Mouse (Mus musculus) gonadal fat pad, adult 2 months (tissue): ENCODE results near the gene Plch1. TPM values are rescaled to one million over a fixed set of nuclear protein-coding genes. Genes with fewer than 3 reads are reported as not detected.

Experiments used
- DNase-seq: peaks from one replicate; pipeline ENCODE4 v3.0.0-alpha.2; 2012; ENCODE audit warnings: low read depth
- polyA plus RNA-seq: library from polyadenylated mRNA; depleted of rRNA; stranded (reverse); fragments of >200 nt; gene quantifications from 2 replicates; pipeline ENCODE4 v1.2.3, GENCODE M21; 2012

The Plch1 gene
- polyA plus RNA-seq, 1 experiment = 4.4 TPM

GRCm38 (mm10) chr3:63862716-63863115, 36.6 kb downstream of the Plch1 start:
- no peak for DNase-seq

GRCm38 (mm10) chr3:63852828-63853227, 46.4 kb downstream of the Plch1 start:
- no peak for DNase-seq

GRCm38 (mm10) chr3:63851125-63851698, 48.1 kb downstream of the Plch1 start:
- no peak for DNase-seq

GRCm38 (mm10) chr3:63849765-63850346, 49.4 kb downstream of the Plch1 start:
- no peak for DNase-seq

GRCm38 (mm10) chr3:63844141-63844540, 55.1 kb downstream of the Plch1 start:
- no peak for DNase-seq

GRCm38 (mm10) chr3:63842436-63842835, 56.8 kb downstream of the Plch1 start:
- DNase-seq = no peak

GRCm38 (mm10) chr3:63837750-63838149, 61.5 kb downstream of the Plch1 start:
- DNase-seq = no peak

GRCm38 (mm10) chr3:63836937-63837632, 62.2 kb downstream of the Plch1 start:
- DNase-seq = no peak

- DNase-seq = no peak
These were observed 63.5 kb downstream of the Plch1 start for GRCm38 (mm10) chr3:63835816-63836215.

- no peak for DNase-seq
These were observed 75.3 kb downstream of the Plch1 start for GRCm38 (mm10) chr3:63823874-63824400.

- no peak for DNase-seq
These were observed 76.6 kb downstream of the Plch1 start for GRCm38 (mm10) chr3:63822631-63823030.

GRCm38 (mm10) chr3:63815131-63815530, 84.1 kb downstream of the Plch1 start:
- no peak for DNase-seq

- no peak for DNase-seq
These were observed 85.1 kb downstream of the Plch1 start for GRCm38 (mm10) chr3:63814203-63814602.

- no peak for DNase-seq
These were observed 92.4 kb downstream of the Plch1 start for GRCm38 (mm10) chr3:63806906-63807305.

- no peak for DNase-seq
These were observed 93.8 kb downstream of the Plch1 start for GRCm38 (mm10) chr3:63805496-63805895.

- no peak for DNase-seq
These were observed 98.6 kb downstream of the Plch1 start for GRCm38 (mm10) chr3:63800685-63801084.

- DNase-seq = no peak
These were observed 112.4 kb downstream of the Plch1 start for GRCm38 (mm10) chr3:63786805-63787365.

GRCm38 (mm10) chr3:63772617-63773305, 126.5 kb downstream of the Plch1 start:
- DNase-seq = no peak

- DNase-seq = no peak
These were observed 138.5 kb downstream of the Plch1 start for GRCm38 (mm10) chr3:63760821-63761220.

GRCm38 (mm10) chr3:63740073-63740472, 159.2 kb downstream of the Plch1 start:
- no peak for DNase-seq

- DNase-seq = no peak
These were observed 170.9 kb downstream of the Plch1 start for GRCm38 (mm10) chr3:63728325-63728724.
